Mouse (Mus musculus) megakaryocyte, adult 5-6 weeks (primary cell): ENCODE measurements around the gene Tmem234. TPM values are rescaled to one million over a fixed set of nuclear protein-coding genes. Genes with fewer than 3 reads are reported as not detected.

Experiments used
- ATAC-seq: 2 replicates; pipeline ENCODE4 v1.8.0; 2016; ENCODE audit warnings: mild to moderate bottlenecking, inconsistent platforms; ENCODE audit not compliant: poor library complexity, severe bottlenecking
- total RNA-seq, 2 experiments: library from RNA; stranded (forward) in 1 of 2; stranded (reverse) in 1 of 2; fragments of 153-499, 151-499 nt in 1 of 2; fragments of 221-1000, 200-1000 nt in 1 of 2; gene quantifications; 2 replicates each; pipeline versions ENCODE4 v1.2.3 to v1.2.4; 2015 to 2017

Gene Tmem234
- total RNA-seq, 2 experiments from 2014 or later, result 120 to 126 TPM

- no peak for ATAC-seq
Observed at GRCm38 (mm10) chr4:129620419-129621282, 20.2 kb downstream of the Tmem234 start.

DNA sequence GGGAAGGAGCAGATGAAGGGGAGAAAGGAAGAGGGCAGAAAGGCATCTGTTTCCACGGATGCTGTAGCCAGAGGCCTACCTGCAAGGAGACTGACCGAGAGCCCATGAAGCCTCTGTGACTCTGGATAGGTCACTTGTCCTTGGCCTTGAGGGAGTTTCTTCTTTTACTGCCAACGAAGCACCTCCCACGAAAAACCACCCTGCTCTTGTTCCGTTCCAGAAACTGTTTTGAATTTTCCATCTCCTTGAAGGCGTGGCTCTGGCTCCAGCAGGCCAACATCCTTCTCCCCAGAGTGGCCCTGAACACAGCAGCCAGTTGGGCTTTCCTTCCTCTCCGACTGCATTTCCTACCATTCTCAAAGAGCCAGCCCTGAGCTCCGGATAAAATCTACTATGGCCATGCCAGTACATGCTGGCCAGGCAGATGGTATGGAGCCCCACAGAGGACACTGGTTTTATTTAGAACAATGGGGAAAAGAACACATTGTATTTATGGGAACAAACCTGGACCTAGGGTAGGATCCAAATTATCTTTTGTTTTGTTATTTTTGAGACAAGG is 20.9 kb downstream of the Tmem234 start:
- no peak for ATAC-seq

- ATAC-seq, result no peak
Observed at GRCm38 (mm10) chr4:129622120-129622802, 21.8 kb downstream of the Tmem234 start.

DNA sequence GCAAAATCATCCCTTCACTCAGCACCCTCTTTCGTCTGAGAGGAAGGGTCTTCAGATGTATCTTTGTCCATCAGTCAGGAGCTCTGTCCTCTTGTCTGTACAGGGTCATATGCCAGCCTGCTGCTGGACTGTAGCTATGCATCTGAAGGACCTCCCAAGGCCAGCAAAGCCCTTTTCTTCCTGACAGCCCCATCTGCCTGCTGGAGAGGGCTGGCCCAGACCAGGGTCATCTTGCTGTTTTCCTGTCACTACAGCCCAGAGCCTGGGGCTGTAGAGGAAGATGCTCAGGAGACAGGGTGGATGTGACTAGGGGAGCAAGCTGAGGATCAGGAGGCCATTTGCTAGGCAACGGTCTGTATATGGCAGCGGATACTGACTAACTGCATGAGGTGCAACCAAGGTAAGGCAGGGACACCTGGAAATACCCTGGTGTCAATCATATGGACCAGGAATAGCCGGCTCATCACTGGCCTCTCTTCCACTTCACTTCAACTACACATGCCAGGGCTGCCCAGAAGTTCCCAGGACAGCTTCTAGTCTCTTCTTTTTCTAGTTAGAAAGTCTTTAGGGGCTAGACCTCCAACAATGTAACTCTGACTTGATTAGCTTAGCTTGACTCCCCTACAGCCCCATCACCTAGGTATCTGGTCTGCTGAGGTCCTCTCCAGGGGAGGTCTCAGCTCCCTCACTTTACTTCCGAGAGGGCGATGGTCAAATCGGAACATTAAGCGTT is 22.5 kb downstream of the Tmem234 start:
- ATAC-seq, result no peak

- ATAC-seq, result peak; percentile 1; the same call in 1 of the 2 replicates
Observed at GRCm38 (mm10) chr4:129623681-129624091, 23.2 kb downstream of the Tmem234 start, which contains the start of gene Ccdc28b. Gene Ccdc28b, minus strand, starts transcription at chr4:129623947.

GRCm38 (mm10) chr4:129624281-129625028 is 24.0 kb downstream of the Tmem234 start:
- ATAC-seq, result peak; percentile 91

- peak; percentile 64 for ATAC-seq
Observed at GRCm38 (mm10) chr4:129625029-129625370, 24.5 kb downstream of the Tmem234 start.

DNA sequence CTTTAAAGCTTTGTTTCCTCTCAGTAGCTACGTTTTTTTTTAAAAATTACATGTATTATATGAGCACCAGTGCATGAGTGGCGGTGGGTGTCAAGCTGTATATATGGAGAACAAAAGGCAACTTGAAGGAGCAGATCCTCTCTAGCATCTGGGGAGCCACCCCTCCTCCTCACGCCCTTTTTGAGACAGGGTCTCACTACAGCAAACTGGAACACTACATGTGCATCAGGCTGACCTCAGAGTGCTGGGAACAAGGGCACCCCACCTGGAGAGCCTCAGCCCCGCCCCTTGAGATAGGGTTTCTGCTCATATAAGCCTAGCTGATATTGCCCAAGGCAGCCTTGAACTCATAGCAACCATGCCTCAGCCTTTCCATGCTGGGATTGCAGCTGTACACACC is 25.0 kb downstream of the Tmem234 start:
- no peak for ATAC-seq

GRCm38 (mm10) chr4:129626035-129626434 is 25.6 kb downstream of the Tmem234 start:
- no peak for ATAC-seq

DNA sequence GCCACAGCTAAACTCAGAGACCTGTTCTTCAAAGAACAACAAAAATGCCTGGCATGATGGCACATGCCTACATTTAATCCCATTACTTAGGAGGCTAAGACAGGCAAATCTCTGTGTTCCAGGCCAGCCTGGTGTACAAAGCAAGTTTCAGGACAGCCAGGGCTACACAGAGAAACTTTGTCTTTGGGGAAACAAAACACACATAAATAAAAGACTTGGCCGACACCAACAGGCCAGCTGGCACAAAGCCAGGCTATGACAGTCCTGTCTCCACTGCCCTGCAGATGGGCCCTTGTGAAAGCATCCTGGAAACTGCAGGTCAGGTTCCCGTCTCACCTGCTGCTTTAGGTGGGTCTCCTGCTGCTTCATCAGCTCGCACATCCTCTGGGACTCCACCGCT is 30.5 kb downstream of the Tmem234 start:
- ATAC-seq, result no peak

DNA sequence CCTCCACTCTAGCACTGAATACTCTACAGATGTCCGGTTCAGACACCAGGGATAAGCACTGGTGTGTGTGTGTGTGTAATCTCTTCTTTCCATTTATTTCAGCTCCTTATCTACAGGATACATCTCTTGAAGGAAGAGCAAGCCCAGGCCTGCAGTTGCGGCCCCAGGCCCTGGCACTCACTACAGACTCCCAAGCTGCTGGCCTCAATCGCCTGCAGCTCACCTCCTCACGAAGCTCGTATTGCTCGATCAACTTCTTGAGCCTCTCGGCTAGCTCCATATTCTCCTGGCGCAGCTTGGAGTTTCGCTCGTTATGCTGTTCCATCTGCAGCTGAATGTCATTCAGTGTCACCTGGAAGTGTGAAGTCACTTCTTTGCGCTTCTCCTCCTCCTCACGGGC is 31.4 kb downstream of the Tmem234 start:
- no peak for ATAC-seq

DNA sequence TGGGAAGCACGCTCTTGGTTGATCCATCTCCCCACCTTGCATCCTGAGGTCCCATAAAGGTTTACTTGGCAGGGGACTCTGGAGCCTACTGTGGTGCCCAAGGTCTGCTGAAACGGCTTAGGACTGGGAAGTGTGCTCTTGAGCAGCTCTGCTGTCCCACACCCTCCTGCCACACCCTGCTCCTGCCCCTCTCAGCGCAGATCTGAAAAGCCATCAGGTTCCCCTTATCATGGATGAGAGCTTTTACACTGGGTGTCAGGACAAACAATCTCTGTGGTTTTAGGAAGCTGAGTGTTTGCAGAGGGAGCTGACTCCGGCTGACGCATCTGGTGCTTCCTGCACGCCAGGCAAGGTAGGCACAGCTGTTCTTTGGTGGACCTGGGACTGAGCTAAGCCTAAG is 33.4 kb downstream of the Tmem234 start:
- ATAC-seq, result no peak

DNA sequence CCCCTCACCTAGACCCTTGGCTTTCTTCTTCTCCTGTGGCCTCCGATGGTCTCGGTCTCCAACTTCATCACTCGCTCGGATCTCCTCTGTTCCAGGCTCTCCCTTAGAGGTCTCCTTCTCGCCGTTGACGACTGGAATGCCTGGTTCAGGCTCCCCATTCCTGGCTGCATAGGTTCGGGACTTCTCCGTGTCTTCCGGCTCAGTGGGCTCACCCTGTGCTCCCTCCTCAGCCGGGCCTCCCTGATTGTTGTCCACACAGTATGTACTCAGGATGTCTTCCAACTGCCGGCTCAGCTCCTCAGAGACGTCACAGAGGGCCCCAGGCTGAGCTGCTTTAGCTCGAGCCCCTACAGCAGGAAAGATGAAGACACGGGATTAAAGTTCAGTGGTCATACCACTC is 38.8 kb downstream of the Tmem234 start:
- ATAC-seq, result no peak

DNA sequence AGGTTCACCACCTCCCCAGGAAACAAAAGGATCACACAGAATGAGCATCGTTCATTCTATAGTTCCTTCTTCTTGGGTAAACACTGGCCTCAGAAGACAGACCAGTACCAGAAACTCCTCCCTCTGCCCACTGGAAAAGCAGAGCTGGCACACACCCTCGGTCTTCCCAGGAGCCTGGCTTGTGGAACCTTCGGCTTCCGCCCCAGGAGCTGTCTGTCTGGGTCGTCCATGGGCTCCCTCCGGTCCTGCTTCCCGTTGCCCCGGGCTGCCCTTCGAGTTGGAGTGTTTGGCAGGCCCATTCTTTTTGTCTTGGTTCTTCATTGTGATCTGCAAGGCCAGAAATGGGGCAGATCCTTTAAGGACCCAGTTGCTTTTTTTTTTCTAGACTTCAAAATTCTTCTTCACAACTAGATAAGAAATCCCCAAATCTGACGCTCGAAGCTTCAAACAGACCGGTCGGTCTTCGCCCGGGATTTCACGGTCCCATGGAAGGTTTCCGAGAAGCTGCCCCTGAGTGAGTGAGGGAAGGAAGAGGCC is 39.7 kb downstream of the Tmem234 start:
- ATAC-seq, result no peak

DNA sequence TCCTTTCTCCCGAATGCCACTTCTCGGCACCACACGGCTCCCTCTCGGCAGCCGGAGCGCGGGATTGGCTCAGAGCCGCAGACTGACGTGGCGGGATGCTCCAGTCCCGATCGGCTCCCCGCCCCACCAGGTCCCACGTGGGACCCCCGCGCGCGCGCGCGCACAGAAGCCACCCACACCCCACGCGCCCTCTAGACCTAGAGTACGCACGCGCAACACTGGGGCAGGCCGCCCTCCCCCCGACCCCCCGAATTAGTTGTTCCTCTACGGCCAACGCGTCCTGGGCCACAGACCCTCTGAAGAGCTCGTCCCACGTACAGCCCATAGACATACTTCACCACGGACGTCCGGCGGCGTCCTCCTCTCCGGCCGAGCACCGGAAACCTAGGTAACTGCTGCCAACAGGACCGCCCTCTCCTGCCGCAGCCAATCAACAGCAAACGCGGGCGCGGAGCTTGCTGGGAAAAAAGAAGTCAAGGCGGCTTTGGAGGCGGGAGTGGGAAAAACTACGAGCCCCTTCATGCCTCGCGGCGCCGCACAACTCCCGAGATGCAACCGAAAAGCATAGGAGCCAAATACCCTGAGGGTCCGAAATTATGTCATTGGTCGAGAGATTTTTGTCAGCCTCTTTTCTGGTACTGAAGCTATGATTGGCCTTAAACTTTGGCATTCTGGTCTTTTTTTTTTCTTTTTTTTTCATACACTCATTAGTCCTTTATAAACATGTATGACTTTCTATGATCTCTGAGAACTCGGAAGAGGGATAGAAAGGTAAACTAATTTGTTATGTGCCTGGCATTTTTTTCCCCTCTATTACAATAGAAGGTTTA is 40.4 kb downstream of the Tmem234 start, which contains the start of gene Txlna:
TSS of gene Txlna (minus strand) at position 428 of the 830 bp plus-strand sequence.
- ATAC-seq, result peak; percentile 94

DNA sequence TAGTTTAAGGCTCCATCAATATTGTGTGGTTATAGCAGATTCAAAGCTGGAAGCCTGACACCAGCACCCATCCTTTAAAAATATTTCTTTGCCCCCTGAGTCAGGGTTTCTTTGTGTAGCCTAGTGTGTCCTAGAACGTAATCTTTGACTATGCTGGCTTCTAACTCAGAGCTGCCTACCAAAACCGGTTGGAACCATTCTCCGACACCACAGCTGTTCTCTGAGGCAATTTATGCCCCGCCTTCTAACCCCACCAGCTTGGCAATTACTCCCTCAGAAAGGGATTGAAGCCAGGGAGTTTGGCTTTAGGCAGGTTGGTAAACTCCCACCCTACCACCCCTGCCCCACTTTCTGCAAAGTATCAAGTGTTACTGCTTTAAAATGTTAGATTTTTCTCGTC is 41.3 kb downstream of the Tmem234 start:
- no peak for ATAC-seq

- ATAC-seq, result no peak
Observed at GRCm38 (mm10) chr4:129645204-129645603, 44.7 kb downstream of the Tmem234 start.

DNA sequence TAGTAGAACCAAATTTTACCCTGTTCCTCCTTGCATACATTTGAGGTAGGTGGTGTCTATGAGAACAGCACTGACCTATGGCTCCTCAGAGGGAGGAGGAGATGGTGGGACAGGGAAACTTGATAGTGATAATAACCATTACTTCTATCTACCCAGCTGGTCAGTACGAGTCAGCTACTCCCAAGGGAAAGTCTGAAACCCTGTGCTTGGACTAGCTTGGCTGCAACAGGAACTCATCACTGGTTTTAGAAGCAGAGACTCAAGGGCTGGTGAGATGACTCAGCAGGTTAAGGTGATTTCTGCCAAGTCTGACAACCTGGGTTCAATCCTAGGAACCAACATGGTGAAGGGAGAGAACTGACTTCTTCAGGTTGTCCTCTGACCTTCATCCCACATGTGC is 48.2 kb downstream of the Tmem234 start:
- ATAC-seq, result no peak

- no peak for ATAC-seq
Observed at GRCm38 (mm10) chr4:129650359-129650758, 49.9 kb downstream of the Tmem234 start.
